Mouse (Mus musculus) intestine, postnatal 0 days (tissue): Measurements from ENCODE around the gene Uckl1. TPM values are rescaled to one million over a fixed set of nuclear protein-coding genes. Genes with fewer than 3 reads are reported as not detected.
A peak's percentile ranks its signal among the peaks of the same experiment; 100 is the strongest.

Experiments used
- ATAC-seq: fragments of 200-750 bp; cut with Nextera tagmentation; 2 replicates; pipeline ENCODE4 v1.8.0; 2017; ENCODE audit warnings: mild to moderate bottlenecking, moderate TSS enrichment, moderate library complexity
- H3K27ac ChIP-seq: fragments of 300-500 bp; sonication (generic); 2 replicates; pipeline ENCODE4 v1.5.1; 2014; ENCODE audit warnings: mild to moderate bottlenecking, low read depth, low read length, moderate library complexity
- H3K27me3 ChIP-seq: fragments of 300-500 bp; sonication (generic); replicated peaks from 2 replicates; pipeline ENCODE4 v1.6.1; 2014; ENCODE audit warnings: low read length, mixed read lengths; ENCODE audit not compliant: control insufficient read depth, insufficient read depth
- H3K36me3 ChIP-seq: fragments of 300-500 bp; sonication (generic); 2 replicates; pipeline ENCODE4 v1.6.1; 2014; ENCODE audit warnings: mild to moderate bottlenecking, moderate library complexity; ENCODE audit not compliant: control insufficient read depth, insufficient read depth
- H3K4me1 ChIP-seq: fragments of 300-500 bp; sonication (generic); replicated peaks from 2 replicates; pipeline ENCODE4 v1.6.1; 2014; ENCODE audit warnings: antibody characterized with exemption, low read length, mixed read lengths; ENCODE audit not compliant: control insufficient read depth, insufficient read depth
- H3K4me2 ChIP-seq: fragments of 300-500 bp; sonication (generic); replicated peaks from 2 replicates; pipeline ENCODE4 v1.6.1; 2014; ENCODE audit warnings: low read depth, mild to moderate bottlenecking, moderate library complexity
- H3K4me3 ChIP-seq: fragments of 300-500 bp; sonication (generic); 2 replicates; pipeline ENCODE4 v1.5.1; 2014; ENCODE audit warnings: low read depth, low read length
- H3K9ac ChIP-seq: fragments of 300-500 bp; sonication (generic); 2 replicates; pipeline ENCODE4 v1.6.1; 2014; ENCODE audit warnings: mild to moderate bottlenecking, low read depth, low read length
- H3K9me3 ChIP-seq: fragments of 300-500 bp; sonication (generic); 2 replicates; pipeline ENCODE4 v1.6.1; 2016; ENCODE audit warnings: mixed run types; ENCODE audit not compliant: control insufficient read depth
- CTCF ChIP-seq: sonication (generic); IDR thresholded peaks from 2 replicates; pipeline ENCODE4 v1.5.1; 2016; ENCODE audit warnings: low read depth, mild to moderate bottlenecking, control low read depth, antibody characterized with exemption, moderate library complexity
- WGBS: fragments of 180-500 bp; shearing (Covaris S2); extraction: QIAGEN DNeasy Blood & Tissue Kit; methylation state at CpG from one replicate; pipeline ENCODE4 v1.1.7; 2014; 5-methylcytosine and 5-hydroxymethylcytosine counted together
- polyA plus RNA-seq: library from polyadenylated mRNA; unstranded; fragments of >200 nt; fragmentation: Nextera tagmentation; extraction: Ambion mirVana; gene quantifications from 2 replicates; pipeline ENCODE4 v1.2.1, GENCODE M21; 2015

Uckl1 gene
- polyA plus RNA-seq, 1 experiment from 2014 or later = 49.4 TPM

GRCm38 (mm10) chr2:181586124-181586523 lies 1.4 kb upstream of the Uckl1 start:
- 100% methylated on average over 3 of the region's 3 CpGs for WGBS
- no peak for ATAC-seq
- no peaks in the 10 kb centered on the region; the same call in 1 of the 2 replicates for H3K4me1 ChIP-seq
- no peaks in the 10 kb centered on the region for H3K9me3 ChIP-seq
- no peak overlapping the region for H3K4me2 ChIP-seq
- H3K4me3 ChIP-seq = no peak overlapping the region
- no peaks in the 10 kb centered on the region for H3K27me3 ChIP-seq
- no peak overlapping the region for H3K27ac ChIP-seq
- TF ChIP-seq CTCF = no peak
- no peak overlapping the region for H3K9ac ChIP-seq
- peaks cover 62% of the 10 kb centered on the region for H3K36me3 ChIP-seq

DNA sequence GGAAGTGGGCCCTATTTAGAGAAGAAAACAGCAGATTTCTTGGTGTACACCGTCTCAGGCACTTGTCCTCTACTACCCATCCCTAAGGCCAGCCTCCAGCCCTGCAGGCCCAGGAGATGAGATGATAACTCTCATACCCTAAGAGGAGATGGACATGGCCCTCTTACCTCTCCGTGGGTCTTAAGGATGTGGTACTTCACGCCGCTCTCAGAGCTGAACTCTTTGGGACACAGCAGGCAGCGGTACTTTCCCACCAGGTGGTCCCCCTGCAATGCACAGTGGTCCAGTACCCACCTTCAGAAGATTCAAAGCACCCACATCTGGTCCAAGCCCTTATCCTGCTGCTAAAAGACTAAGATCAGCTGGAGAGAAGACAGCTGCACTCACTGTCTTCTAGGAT lies 814 bp upstream of the Uckl1 start:
- WGBS = 89% methylated on average over 5 of the region's 5 CpGs
- H3K27ac ChIP-seq = no peak overlapping the region
- ATAC-seq = no peak
- H3K36me3 ChIP-seq = peaks cover 62% of the 10 kb centered on the region
- H3K4me2 ChIP-seq = no peak overlapping the region
- H3K9me3 ChIP-seq = no peaks in the 10 kb centered on the region
- H3K27me3 ChIP-seq = no peaks in the 10 kb centered on the region
- no peak overlapping the region for H3K9ac ChIP-seq
- H3K4me1 ChIP-seq = no peaks in the 10 kb centered on the region; the same call in 1 of the 2 replicates
- no peak overlapping the region for H3K4me3 ChIP-seq
- TF ChIP-seq CTCF = no peak

DNA sequence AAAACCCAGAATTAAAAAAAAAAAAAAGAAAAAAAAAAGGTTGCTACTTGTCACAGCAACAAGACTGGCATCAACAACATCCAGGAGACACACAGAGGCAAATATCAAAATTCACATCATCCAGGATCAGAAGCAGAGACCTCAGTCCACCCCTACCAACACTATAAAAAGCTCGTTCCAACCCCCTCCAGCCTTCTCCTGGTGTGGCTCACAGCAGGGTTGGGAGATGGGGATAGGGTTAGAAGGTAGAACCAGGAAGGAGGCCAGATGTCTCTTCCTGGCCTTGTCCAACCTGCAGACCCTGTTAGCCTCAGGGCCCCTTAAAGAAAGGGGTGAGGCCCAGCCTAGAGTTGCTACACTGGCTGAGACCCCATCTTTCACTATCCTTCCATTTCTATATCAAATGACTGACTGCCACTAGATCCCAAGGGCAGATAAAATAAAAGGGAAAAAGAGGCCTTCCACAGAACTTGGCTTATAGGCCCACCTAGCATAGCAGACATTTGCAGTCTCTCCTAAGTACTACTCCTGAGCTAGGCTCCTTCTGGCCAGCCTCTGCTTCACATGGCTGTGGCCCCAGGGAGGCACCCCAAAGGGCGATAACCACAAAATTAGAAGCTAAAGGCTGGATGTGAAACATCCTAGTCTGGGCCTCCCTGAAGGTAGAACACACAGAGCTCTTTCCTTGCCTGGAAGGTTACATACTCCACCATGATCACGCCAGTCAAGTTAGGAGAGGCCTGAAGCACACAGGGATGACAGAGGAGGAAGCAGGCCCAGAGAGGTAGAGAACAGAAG lies 1.0 kb downstream of the Uckl1 start:
- H3K36me3 ChIP-seq = peaks cover 44% of the 10 kb centered on the region
- H3K9me3 ChIP-seq = no peaks in the 10 kb centered on the region
- H3K4me3 ChIP-seq = no peak overlapping the region
- H3K9ac ChIP-seq = no peak overlapping the region
- TF ChIP-seq CTCF = no peak
- 92% methylated on average over 3 of the region's 3 CpGs for WGBS
- no peak overlapping the region for H3K4me2 ChIP-seq
- no peak overlapping the region for H3K27ac ChIP-seq
- no peaks in the 10 kb centered on the region for H3K27me3 ChIP-seq
- peaks cover 13% of the 10 kb centered on the region; the same call in 1 of the 2 replicates for H3K4me1 ChIP-seq
- no peak for ATAC-seq

DNA sequence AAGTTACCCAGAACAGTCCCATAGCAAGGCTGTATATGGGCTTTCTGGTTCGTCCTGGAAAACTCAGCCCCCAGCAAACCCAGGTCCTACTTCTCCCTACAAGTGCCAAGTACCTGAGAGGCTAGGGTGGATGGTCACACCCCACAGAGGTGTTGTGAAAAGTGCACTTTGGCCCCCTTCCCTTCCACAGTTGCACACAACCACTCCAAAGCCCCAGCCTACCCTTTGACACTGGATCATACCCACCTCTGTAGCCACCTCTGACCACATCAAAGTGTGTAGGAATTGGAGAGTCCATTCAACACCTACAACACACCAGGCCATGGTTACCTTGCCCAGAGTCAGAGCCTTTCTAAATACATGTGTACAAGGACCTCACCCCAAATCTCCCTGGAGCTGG lies 1.8 kb downstream of the Uckl1 start:
- TF ChIP-seq CTCF = no peak
- Histone ChIP-seq H3K27me3 (no peaks in the 10 kb centered on the region), H3K9ac (no peak overlapping the region), H3K36me3 (peaks cover 36% of the 10 kb centered on the region), H3K9me3 (no peaks in the 10 kb centered on the region), H3K4me3 (no peak overlapping the region), H3K4me1 (peaks cover 13% of the 10 kb centered on the region; the same call in 1 of the 2 replicates), H3K27ac (no peak overlapping the region), H3K4me2 (no peak overlapping the region)
- ATAC-seq = no peak
- WGBS = 50% methylated on average over 1 of the region's 1 CpGs

GRCm38 (mm10) chr2:181582358-181582757 lies 2.3 kb downstream of the Uckl1 start:
- peaks cover 31% of the 10 kb centered on the region for H3K36me3 ChIP-seq
- H3K9me3 ChIP-seq = no peaks in the 10 kb centered on the region
- no peaks in the 10 kb centered on the region for H3K27me3 ChIP-seq
- H3K4me3 ChIP-seq = 0 out of 2 replicates have a peak overlapping the region, but pooled peaks have one; percentile 86
- no peak for ATAC-seq
- peaks cover 13% of the 10 kb centered on the region; the same call in 1 of the 2 replicates for H3K4me1 ChIP-seq
- no peak overlapping the region; the same call in 1 of the 2 replicates for H3K9ac ChIP-seq
- peak overlapping the region; percentile 90 for H3K4me2 ChIP-seq
- WGBS = 81% methylated on average over 2 of the region's 2 CpGs
- no peak overlapping the region for H3K27ac ChIP-seq
- TF ChIP-seq CTCF = no peak

GRCm38 (mm10) chr2:181581402-181582120 lies 3.1 kb downstream of the Uckl1 start:
- no peaks in the 10 kb centered on the region for H3K27me3 ChIP-seq
- under 1% methylated on average over 48 of the region's 49 CpGs for whole genome bisulfite sequencing
- no peak for TF ChIP-seq CTCF
- peaks cover 13% of the 10 kb centered on the region; the same call in 1 of the 2 replicates for H3K4me1 ChIP-seq
- H3K27ac ChIP-seq = peak overlapping the region; percentile 97
- H3K4me3 ChIP-seq = peak overlapping the region; percentile 86
- ATAC-seq = peak; percentile 83
- H3K4me2 ChIP-seq = peak overlapping the region; percentile 90
- no peaks in the 10 kb centered on the region for H3K9me3 ChIP-seq
- peaks cover 23% of the 10 kb centered on the region for H3K36me3 ChIP-seq
- H3K9ac ChIP-seq = peak overlapping the region; percentile 83
